Mouse (Mus musculus) testis, adult 2 months (tissue): Measurements from ENCODE around the gene Vegfa.

Experiments
- CTCF ChIP-seq: fragments of 200-500 bp; IDR thresholded peaks from 2 replicates; pipeline ENCODE4 v1.5.1; 2012; ENCODE audit warnings: low read depth, mild to moderate bottlenecking, inconsistent platforms, low read length, moderate library complexity; ENCODE audit not compliant: control insufficient read depth, insufficient read depth, insufficient replicate concordance
- POLR2A ChIP-seq: fragments of 200-500 bp; IDR thresholded peaks from 2 replicates; pipeline ENCODE4 v1.6.1; 2012; ENCODE audit warnings: low read depth, mild to moderate bottlenecking, inconsistent platforms, low read length, moderate library complexity; ENCODE audit not compliant: control insufficient read depth

GRCm38 (mm10) chr17:46079037-46079436, 46.9 kb upstream of the Vegfa start:
- TF ChIP-seq POLR2A (no peak), CTCF (peak; percentile 19; the same call in 1 of the 2 replicates)
